Mouse (Mus musculus): Measurements from ENCODE around the gene Psma1. TPM values are rescaled to one million over a fixed set of nuclear protein-coding genes. Genes with fewer than 3 reads are reported as not detected.
A peak's percentile ranks its signal among the peaks of the same experiment; 100 is the strongest.

Gene Psma1
- polyA plus RNA-seq, 1 experiment from 2014 or later: 379 TPM

DNA sequence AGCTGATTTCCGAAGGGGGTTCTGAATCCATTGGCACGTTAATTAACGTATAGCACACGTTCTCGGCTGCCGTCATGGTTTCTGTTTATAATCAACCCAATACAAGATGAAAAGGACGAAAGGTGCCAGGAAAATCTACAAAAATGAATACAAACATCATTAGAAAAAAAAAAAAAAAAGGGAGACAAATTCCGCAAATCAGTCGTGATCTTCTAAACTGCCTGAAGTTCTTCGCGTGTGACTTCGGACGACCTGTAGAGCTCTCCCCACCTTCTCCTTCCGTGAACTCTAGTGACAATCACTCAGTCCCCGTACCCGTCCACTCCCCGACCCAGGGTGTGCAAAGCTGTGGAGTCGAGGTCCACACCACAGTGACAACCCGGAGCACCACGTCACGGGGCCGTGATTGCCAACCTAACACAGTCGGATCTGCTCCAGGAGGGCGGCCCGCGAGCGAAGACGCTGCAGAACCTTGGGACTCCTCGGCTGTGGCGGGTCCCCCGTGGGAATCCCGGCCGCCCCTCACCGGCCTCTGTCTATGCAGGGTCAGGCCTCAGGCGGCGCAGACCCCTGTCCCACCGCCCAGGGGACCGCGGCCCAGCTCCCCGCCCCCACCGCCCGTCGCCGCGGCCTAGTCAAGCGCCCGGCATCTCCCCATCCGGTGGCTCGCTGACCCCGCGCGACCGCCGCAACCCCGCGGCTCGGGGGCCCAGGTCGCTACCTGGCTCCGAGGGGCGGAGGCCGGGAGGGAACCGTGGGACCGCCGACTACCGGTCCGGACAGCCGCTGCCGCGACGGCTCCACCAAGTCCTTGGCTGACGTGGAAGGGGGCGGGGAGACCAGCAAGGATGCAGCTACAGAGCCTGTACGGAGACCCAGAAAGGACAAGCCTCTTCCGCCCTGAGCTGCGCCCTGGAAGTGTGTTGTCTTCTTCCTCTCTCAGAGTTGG is 21.8 kb downstream of the Psma1 start, which contains the start of gene Copb1:
Gene Copb1, minus strand, starts transcription at position 827 of the 949 bp plus-strand sequence.
- Histone ChIP-seq H3K9ac (peak within 1 kb of the TSS; percentile 95), H3K4me2 (peak within 1 kb of the TSS; percentile 51), H3K27me3 (replicated peaks) (no peaks in the 10 kb centered on the region), H3K4me3 (replicated peaks) (peak within 1 kb of the TSS; percentile 96), H3K36me3 (peaks cover 16% of the 10 kb centered on the region), H3K9me3 (no peaks in the 10 kb centered on the region), H3K4me1 (0 out of 2 replicates have a peak, but pooled peaks cover 3% of the 10 kb centered on the region), H3K27ac (peak within 1 kb of the TSS; percentile 55)
- ATAC-seq (ENCODE audit: insufficient read depth, low FRiP score, low read depth): peak; percentile 97
- under 1% methylated on average over 73 of the region's 75 CpGs for WGBS

DNA sequence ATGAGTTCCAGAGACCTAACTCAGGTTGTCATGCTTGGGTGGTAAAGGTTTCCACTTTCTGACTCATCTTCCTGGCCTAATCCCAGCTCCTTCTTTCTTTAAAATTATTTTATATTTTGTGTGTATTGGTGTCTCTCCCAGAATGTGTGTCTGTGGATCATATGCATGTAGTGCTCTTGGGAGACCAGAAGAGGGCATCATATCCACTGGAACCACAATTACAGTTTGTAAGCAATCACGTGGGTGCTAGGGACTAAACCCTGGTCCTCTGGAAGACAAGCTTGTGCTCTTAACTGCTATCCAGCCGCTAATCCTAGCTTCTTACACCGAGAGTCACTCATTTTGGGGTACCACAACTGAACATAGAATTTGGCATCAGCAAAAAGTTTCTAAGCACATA is 24.2 kb downstream of the Psma1 start:
- no peak for ATAC-seq (ENCODE audit: insufficient read depth, low FRiP score, low read depth)
- Histone ChIP-seq H3K9ac (no peak overlapping the region), H3K9me3 (no peaks in the 10 kb centered on the region), H3K4me2 (no peak overlapping the region), H3K4me1 (0 out of 2 replicates have a peak, but pooled peaks cover 3% of the 10 kb centered on the region), H3K36me3 (peaks cover 28% of the 10 kb centered on the region), H3K4me3 (replicated peaks) (no peak overlapping the region), H3K27ac (no peak overlapping the region), H3K27me3 (replicated peaks) (no peaks in the 10 kb centered on the region)
- WGBS: 91% methylated on average over 3 of the region's 3 CpGs

GRCm38 (mm10) chr7:114233980-114234379 is 41.9 kb downstream of the Psma1 start:
- WGBS: 75% methylated on average over 7 of the region's 7 CpGs
- Histone ChIP-seq H3K27ac (no peak overlapping the region), H3K4me2 (no peak overlapping the region), H3K36me3 (peaks cover 36% of the 10 kb centered on the region), H3K4me3 (replicated peaks) (no peak overlapping the region), H3K4me1 (no peaks in the 10 kb centered on the region), H3K9ac (no peak overlapping the region), H3K27me3 (replicated peaks) (no peaks in the 10 kb centered on the region), H3K9me3 (no peaks in the 10 kb centered on the region)
- ATAC-seq (ENCODE audit: insufficient read depth, low FRiP score, low read depth): no peak

DNA sequence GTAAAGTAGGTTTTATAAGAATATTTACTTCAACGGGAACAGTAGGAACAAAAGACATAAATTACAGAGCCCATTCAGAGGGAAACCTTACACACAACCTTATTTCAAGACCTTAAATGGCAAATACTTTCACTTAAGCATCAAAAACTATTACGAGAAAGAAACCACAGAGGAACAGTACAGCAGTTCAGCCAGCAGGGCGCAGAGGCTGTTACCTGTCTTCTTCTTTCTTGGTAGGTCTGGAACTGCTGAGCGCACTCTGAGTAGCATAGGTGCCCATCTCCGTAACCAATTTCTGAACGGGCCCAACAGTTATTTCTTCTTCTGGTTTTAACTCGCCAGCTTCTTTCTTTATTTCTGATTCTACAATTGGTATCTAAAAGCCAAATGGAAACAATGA is 42.9 kb downstream of the Psma1 start:
- Histone ChIP-seq H3K9ac (no peak overlapping the region), H3K4me1 (no peaks in the 10 kb centered on the region), H3K9me3 (no peaks in the 10 kb centered on the region), H3K4me2 (no peak overlapping the region), H3K27me3 (replicated peaks) (no peaks in the 10 kb centered on the region), H3K27ac (no peak overlapping the region), H3K4me3 (replicated peaks) (no peak overlapping the region), H3K36me3 (peaks cover 34% of the 10 kb centered on the region)
- WGBS: 90% methylated on average over 7 of the region's 7 CpGs
- no peak for ATAC-seq (ENCODE audit: insufficient read depth, low FRiP score, low read depth)

DNA sequence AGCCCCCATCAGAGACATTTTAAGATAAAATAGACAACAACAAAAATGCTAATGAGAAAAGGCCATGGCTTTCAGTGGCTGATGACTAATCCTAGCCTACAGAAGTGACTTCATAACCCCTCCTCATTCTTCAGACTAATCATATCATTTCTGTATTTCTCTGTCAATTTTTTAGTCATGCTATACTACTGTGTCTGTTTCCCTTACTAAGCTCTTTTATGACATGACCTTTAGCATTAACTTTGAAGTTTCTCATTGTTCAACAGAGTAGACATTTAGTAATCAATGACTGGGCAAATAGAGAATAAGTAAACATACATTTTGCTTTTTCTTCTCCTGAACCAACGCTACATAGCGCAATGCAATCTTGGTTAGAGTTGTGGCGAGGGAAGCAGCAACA is 44.1 kb downstream of the Psma1 start:
- Histone ChIP-seq H3K4me2 (no peak overlapping the region), H3K4me1 (no peaks in the 10 kb centered on the region), H3K9ac (no peak overlapping the region), H3K36me3 (peaks cover 36% of the 10 kb centered on the region), H3K27ac (no peak overlapping the region), H3K4me3 (replicated peaks) (no peak overlapping the region), H3K27me3 (replicated peaks) (no peaks in the 10 kb centered on the region), H3K9me3 (no peaks in the 10 kb centered on the region)
- 64% methylated on average over 3 of the region's 3 CpGs for WGBS
- no peak for ATAC-seq (ENCODE audit: insufficient read depth, low FRiP score, low read depth)

DNA sequence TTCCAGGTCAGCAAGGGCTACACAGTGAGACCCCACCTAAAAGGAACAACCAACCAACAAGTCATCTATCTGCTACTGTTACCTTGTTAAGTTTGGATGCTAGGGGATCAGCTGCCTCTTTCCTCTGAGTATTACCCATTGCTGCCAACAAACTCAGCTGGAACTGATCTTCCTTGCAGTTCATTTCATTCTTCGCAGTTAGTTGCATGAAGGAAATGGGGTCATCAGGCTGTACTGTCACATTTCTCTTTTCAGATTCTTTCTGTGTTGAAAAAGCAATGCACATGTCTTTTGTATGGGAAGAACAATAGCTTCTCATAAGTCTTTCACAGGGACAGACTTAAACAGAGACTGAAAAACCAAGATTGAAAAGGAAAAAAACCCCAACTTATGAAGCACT is 49.4 kb downstream of the Psma1 start:
- Histone ChIP-seq H3K4me1 (no peaks in the 10 kb centered on the region), H3K4me3 (replicated peaks) (no peak overlapping the region), H3K9me3 (no peaks in the 10 kb centered on the region), H3K36me3 (peaks cover 40% of the 10 kb centered on the region), H3K27me3 (replicated peaks) (no peaks in the 10 kb centered on the region), H3K9ac (no peak overlapping the region), H3K27ac (no peak overlapping the region), H3K4me2 (no peak overlapping the region)
- no peak for ATAC-seq (ENCODE audit: insufficient read depth, low FRiP score, low read depth)
- 92% methylated on average over 1 of the region's 1 CpGs for WGBS

DNA sequence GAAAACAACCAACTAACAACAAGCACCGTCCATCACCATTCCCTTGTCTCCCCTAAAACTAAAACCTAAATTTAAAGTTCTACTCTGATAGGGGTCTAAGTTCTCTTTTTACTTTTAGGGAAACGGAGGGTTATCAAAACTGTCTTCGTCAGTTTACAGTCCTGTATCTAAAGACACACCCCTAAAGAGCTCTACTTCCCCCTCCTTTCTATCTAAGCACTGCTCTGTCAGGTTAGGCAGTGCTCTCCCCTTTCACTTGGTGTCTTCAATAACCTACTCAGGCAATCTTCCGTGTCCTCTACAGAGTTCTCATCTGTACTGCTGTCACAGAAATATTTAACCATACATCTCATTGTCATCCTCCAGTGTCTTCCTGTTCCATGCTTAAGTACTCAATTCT is 55.5 kb downstream of the Psma1 start:
- H3K9me3 ChIP-seq: no peaks in the 10 kb centered on the region
- no peak for ATAC-seq (ENCODE audit: insufficient read depth, low FRiP score, low read depth)
- no peaks in the 10 kb centered on the region for H3K27me3 ChIP-seq (replicated peaks)
- no peak overlapping the region for H3K9ac ChIP-seq
- H3K4me3 ChIP-seq (replicated peaks): no peak overlapping the region
- H3K4me2 ChIP-seq: no peak overlapping the region
- no peak overlapping the region for H3K27ac ChIP-seq
- peaks cover 24% of the 10 kb centered on the region for H3K36me3 ChIP-seq
- no peaks in the 10 kb centered on the region for H3K4me1 ChIP-seq
- 79% methylated on average over 4 of the region's 4 CpGs for WGBS

DNA sequence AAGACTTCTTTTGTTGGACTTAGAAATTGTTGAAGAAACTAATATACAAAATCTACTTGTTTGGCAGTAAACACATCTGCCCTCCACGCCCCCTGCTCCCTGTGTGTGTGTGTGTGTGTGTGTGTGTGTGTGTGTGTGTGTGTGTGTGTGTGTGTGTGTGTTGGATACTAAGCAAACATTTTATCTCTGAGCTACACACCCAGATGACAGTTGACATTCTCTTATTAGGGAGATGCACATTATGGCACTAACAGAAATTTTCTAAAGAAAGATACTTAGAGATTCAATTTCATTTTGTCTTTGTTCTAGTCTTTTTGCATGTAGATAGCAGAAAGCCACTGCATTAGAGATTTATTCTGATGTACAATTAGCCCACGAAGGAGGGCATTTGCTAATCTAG is 59.0 kb downstream of the Psma1 start:
- ATAC-seq (ENCODE audit: insufficient read depth, low FRiP score, low read depth): no peak
- Histone ChIP-seq H3K27ac (no peak overlapping the region), H3K4me1 (no peaks in the 10 kb centered on the region), H3K27me3 (replicated peaks) (no peaks in the 10 kb centered on the region), H3K9ac (no peak overlapping the region), H3K4me2 (no peak overlapping the region), H3K4me3 (replicated peaks) (no peak overlapping the region), H3K9me3 (no peaks in the 10 kb centered on the region), H3K36me3 (peaks cover 35% of the 10 kb centered on the region)
- WGBS: 80% methylated on average over 2 of the region's 2 CpGs

Other genes with a start within 250 kb of the Psma1 start
- gene Rras2, start 158.3 kb downstream of the Psma1 start, polyA plus RNA-seq (2015; fragmentation: Nextera tagmentation; extraction: Ambion mirVana): 28.5 and 29.9 TPM in 2 replicates
- gene Copb1, start 21.4 kb downstream of the Psma1 start, polyA plus RNA-seq (2015; fragmentation: Nextera tagmentation; extraction: Ambion mirVana): 111 and 127 TPM in 2 replicates
- 4.2 and 5.3 TPM in 2 replicates for gene Pde3b, start 139.2 kb upstream of the Psma1 start, polyA plus RNA-seq (2015; fragmentation: Nextera tagmentation; extraction: Ambion mirVana)